In the genomic region with DNA sequence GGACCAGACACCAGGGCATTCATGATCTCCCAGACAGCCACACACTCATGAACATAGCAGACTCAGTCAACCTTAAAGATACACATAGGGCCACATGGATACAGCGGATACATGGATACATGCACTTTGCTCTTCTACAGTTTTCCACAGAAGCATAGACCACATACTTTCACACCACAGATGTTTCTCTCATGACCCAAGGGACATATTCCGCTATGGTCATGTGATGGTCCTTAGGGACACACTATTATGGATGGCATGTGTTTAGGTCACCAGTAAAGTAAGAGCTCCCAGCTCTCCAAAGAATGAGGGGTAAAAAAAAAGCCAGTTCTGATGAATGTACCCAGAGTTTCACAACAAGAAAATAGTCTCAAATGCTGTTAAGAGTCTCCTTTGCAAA, we compare ENCODE assay signal across 31 mouse cellular contexts. TPM values are rescaled to one million over a fixed set of nuclear protein-coding genes. Genes with fewer than 3 reads are reported as not detected.
A peak's percentile ranks its signal among the peaks of the same experiment; 100 is the strongest.
DNase-seq lines count a peak whose midpoint lies in the region; ATAC-seq and TF ChIP-seq lines count a peak whose summit lies in the region.
"Had no signal": no experiment of that assay in that cellular context is flagged by ENCODE, and none has a peak within 500 bp of the region (broad histone marks: within the 10 kb centered on the region; RNA-seq: fewer than 3 reads in every experiment).

No protein-coding gene starts in this region.

- H3K27ac ChIP-seq in layer of hippocampus, adult 2 months: peak overlapping the region; percentile 43; the same call in 1 of the 2 replicates
- H3K27ac ChIP-seq in midbrain, embryonic 11.5 days (ENCODE audit: low read depth, low read length): no peak overlapping the region
- H3K27ac ChIP-seq: embryonic facial prominence, embryonic 12.5 days; forebrain, embryonic 10.5 days; hindbrain, embryonic 13.5 days; liver, embryonic 15.5 days; lung, embryonic 15.5 days; midbrain, embryonic 12.5 days; stomach, postnatal 0 days had no signal

- H3K9me3 ChIP-seq in midbrain, embryonic 11.5 days (ENCODE audit: control insufficient read depth, low read length): no peaks in the 10 kb centered on the region
- H3K9me3 ChIP-seq: embryonic facial prominence, embryonic 12.5 days; forebrain, embryonic 10.5 days; forebrain, embryonic 15.5 days; G1E; hindbrain, embryonic 13.5 days; liver, embryonic 15.5 days; lung, embryonic 15.5 days; midbrain, embryonic 12.5 days had no signal

- H3K36me3 ChIP-seq in C2C12 (ENCODE audit: control insufficient read depth, insufficient read depth) (no peaks in the 10 kb centered on the region), myocyte (ENCODE audit: control insufficient read depth, insufficient read depth) (no peaks in the 10 kb centered on the region)
- no peaks in the 10 kb centered on the region for H3K36me3 ChIP-seq in midbrain, embryonic 11.5 days (ENCODE audit: control insufficient read depth, insufficient read depth, low read length)
- H3K36me3 ChIP-seq: embryonic facial prominence, embryonic 12.5 days; forebrain, embryonic 10.5 days; forebrain, embryonic 15.5 days; G1E; hindbrain, embryonic 13.5 days; liver, embryonic 15.5 days; lung, embryonic 15.5 days; midbrain, embryonic 12.5 days had no signal

- H3K79me2 ChIP-seq in C2C12 (ENCODE audit: control insufficient read depth, insufficient read depth) (no peaks in the 10 kb centered on the region), myocyte (ENCODE audit: control insufficient read depth, insufficient read depth) (peaks cover 3% of the 10 kb centered on the region)

- H3K4me2 ChIP-seq in myocyte (ENCODE audit: low read depth): no peak overlapping the region
- no peak overlapping the region for H3K4me2 ChIP-seq in midbrain, embryonic 11.5 days
- H3K4me2 ChIP-seq: embryonic facial prominence, embryonic 12.5 days; forebrain, embryonic 15.5 days; hindbrain, embryonic 13.5 days; liver, embryonic 15.5 days; lung, embryonic 15.5 days; midbrain, embryonic 12.5 days had no signal

- TF ChIP-seq POLR2A in myocyte (IDR thresholded peaks at IDR 0.05; ENCODE audit: insufficient read length, low read depth): no peak

- 86% methylated on average over 2 of the region's 2 CpGs for WGBS in midbrain, embryonic 11.5 days

- no peaks in the 10 kb centered on the region for H3K79me3 ChIP-seq in C2C12 (ENCODE audit: low read depth)

- no peaks in the 10 kb centered on the region for H3K27me3 ChIP-seq in C2C12 (ENCODE audit: control insufficient read depth, insufficient read depth, insufficient read length)
- H3K27me3 ChIP-seq in myocyte (ENCODE audit: control insufficient read depth, insufficient read depth, insufficient read length): no peaks in the 10 kb centered on the region
- H3K27me3 ChIP-seq in midbrain, embryonic 11.5 days (ENCODE audit: control insufficient read depth, insufficient read depth, low read length): no peaks in the 10 kb centered on the region
- H3K27me3 ChIP-seq: embryonic facial prominence, embryonic 12.5 days; forebrain, embryonic 15.5 days; liver, embryonic 15.5 days; lung, embryonic 15.5 days; midbrain, embryonic 12.5 days; Patski had no signal

- ATAC-seq in midbrain, embryonic 11.5 days (ENCODE audit: low FRiP score): no peak
- ATAC-seq: forebrain, embryonic 15.5 days; intestine, embryonic 16.5 days; Patski had no signal

- H3K9ac ChIP-seq in midbrain, embryonic 11.5 days (ENCODE audit: low read length): no peak overlapping the region
- H3K9ac ChIP-seq: embryonic facial prominence, embryonic 12.5 days; forebrain, embryonic 15.5 days; hindbrain, embryonic 13.5 days; liver, embryonic 15.5 days; lung, embryonic 15.5 days; midbrain, embryonic 12.5 days had no signal

- H3K4me3 ChIP-seq in layer of hippocampus, adult 2 months: no peak overlapping the region
- H3K4me3 ChIP-seq in C2C12 (ENCODE audit: insufficient read depth, poor library complexity, severe bottlenecking): no peak overlapping the region
- H3K4me3 ChIP-seq in myocyte: no peak overlapping the region
- H3K4me3 ChIP-seq in midbrain, embryonic 11.5 days (ENCODE audit: low read depth, low read length): no peak overlapping the region
- H3K4me3 ChIP-seq: embryonic facial prominence, embryonic 12.5 days; forebrain, embryonic 10.5 days; forebrain, embryonic 15.5 days; hindbrain, embryonic 13.5 days; liver, embryonic 15.5 days; lung, embryonic 15.5 days; midbrain, embryonic 12.5 days had no signal

- no peak for TF ChIP-seq CTCF in layer of hippocampus, adult 2 months (conservative IDR thresholded peaks at IDR 0.05)
- no peak for TF ChIP-seq CTCF in C2C12 (IDR thresholded peaks at IDR 0.05; ENCODE audit: control insufficient read depth, insufficient read depth, insufficient read length)

- DNase-seq in layer of hippocampus, adult 2 months (ENCODE audit: low spot score in 2 of 2): no peak
- no peak for DNase-seq in layer of hippocampus, adult 9-11 months
- DNase-seq in 3T3-L1 (ENCODE audit: low read depth, low spot score): peak; percentile 33
- no peak for DNase-seq in midbrain, embryonic 11.5 days (ENCODE audit: low spot score, missing footprints)
- DNase-seq in adrenal gland, adult 8-10 months: no peak
- DNase-seq: adrenal gland, postnatal 36 days; cerebellum, adult 11 months; cerebellum, adult 9-10 months; cerebellum, postnatal 36 days; gastrocnemius, postnatal 36 days; heart, postnatal 14 days; kidney, adult 8-10 months; left cerebral cortex, postnatal 4 days; liver; right cerebral cortex, adult 18-20 months; spleen, adult 18-20 months; thymus, adult 18-20 months; thymus, postnatal 36 days had no signal

- no peaks in the 10 kb centered on the region for H3K4me1 ChIP-seq in midbrain, embryonic 11.5 days (ENCODE audit: control insufficient read depth, insufficient read depth, low read length)
- H3K4me1 ChIP-seq: midbrain, embryonic 12.5 days had no signal

- H3ac ChIP-seq in C2C12 (ENCODE audit: control insufficient read depth, insufficient read length, low read depth): no peak overlapping the region
- no peak overlapping the region for H3ac ChIP-seq in myocyte (ENCODE audit: control insufficient read depth, insufficient read length)

TF ChIP-seq in C2C12, 6 proteins besides CTCF, POLR2A, EP300 and RAD21:
- TF ChIP-seq USF1 (IDR thresholded peaks at IDR 0.05; ENCODE audit: low read depth) (peak; percentile 73), FOSL1 (IDR thresholded peaks at IDR 0.05; ENCODE audit: insufficient read depth, low read length, poor library complexity, severe bottlenecking) (no peak)
TF ChIP-seq in C2C12: peak in this region for 1.

TF ChIP-seq in myocyte, 11 proteins besides CTCF, POLR2A, EP300 and RAD21:
- TF ChIP-seq USF1 (IDR thresholded peaks at IDR 0.05; ENCODE audit: low read depth) (peak; percentile 64), TCF12 (IDR thresholded peaks at IDR 0.05; ENCODE audit: insufficient read depth, poor library complexity, severe bottlenecking) (no peak)
TF ChIP-seq in myocyte: peak in this region for 1.

RNA-seq across cellular contexts. Expression of a gene that starts 49.9 kb away (rescaled TPM):
- total RNA-seq in layer of hippocampus, adult 2 months (2021): 100 to 1,000 TPM; 300 to 318 TPM
- polyA plus RNA-seq in C2C12 (2012; fragmentation: generic; extraction: Trizol) (2.9 TPM), myocyte (2012; fragmentation: generic; extraction: Trizol) (49.3 TPM)
- 11.1 and 13.0 TPM in 2 replicates for polyA plus RNA-seq in midbrain, embryonic 11.5 days (2014; fragmentation: Nextera tagmentation; extraction: Ambion mirVana)
- 100 to 1,000 TPM; 219 to 291 (median 255) TPM for total RNA-seq in adrenal gland, adult 8-10 months (2022)
- polyA plus RNA-seq: G1E had no signal
